Comparison of ENCODE assay signal across 27 mouse cellular contexts in genomic region chr5:111335939-111336691, GRCm38 (mm10). TPM values are rescaled to one million over a fixed set of nuclear protein-coding genes. Genes with fewer than 3 reads are reported as not detected.
DNase-seq lines count a peak whose midpoint lies in the region; ATAC-seq lines count a peak whose summit lies in the region.
"Had no signal": no experiment of that assay in that cellular context is flagged by ENCODE, and none has a peak within 500 bp of the region (broad histone marks: within the 10 kb centered on the region; RNA-seq: fewer than 3 reads in every experiment).

No protein-coding gene starts in this region.

- WGBS in kidney, embryonic 14.5 days = 84% methylated on average over 8 of the region's 8 CpGs
- WGBS in liver, embryonic 11.5 days = 69% methylated on average over 8 of the region's 8 CpGs
- 69% methylated on average over 8 of the region's 8 CpGs for WGBS in liver, embryonic 16.5 days (ENCODE audit: insufficient replicate concordance)

- peak; percentile 49; the same call in 1 of the 2 replicates for ATAC-seq in kidney, embryonic 14.5 days (ENCODE audit: low FRiP score, low TSS enrichment)
- ATAC-seq in liver, embryonic 11.5 days (replicated peaks; ENCODE audit: low FRiP score) = peak; percentile 35; the same call in 1 of the 2 replicates
- peak; percentile 82 for ATAC-seq in liver, embryonic 16.5 days (ENCODE audit: low read depth)
- ATAC-seq in megakaryocyte progenitor cell, adult 5-6 weeks (replicated peaks; ENCODE audit: poor library complexity) = no peak
- ATAC-seq: CD4-positive, CD25-positive, alpha-beta regulatory T cell, adult 4 months; forebrain, embryonic 13.5 days; intestine, postnatal 0 days; lung, postnatal 0 days had no signal

- H3K9ac ChIP-seq in kidney, embryonic 14.5 days (ENCODE audit: low read depth, low read length) = no peak overlapping the region
- H3K9ac ChIP-seq in liver, embryonic 11.5 days (ENCODE audit: low read depth, low read length) = no peak overlapping the region
- no peak overlapping the region for H3K9ac ChIP-seq in liver, embryonic 16.5 days (ENCODE audit: low read depth, low read length)
- H3K9ac ChIP-seq: forebrain, embryonic 13.5 days; heart, embryonic 12.5 days; hindbrain, embryonic 14.5 days had no signal

- H3K4me3 ChIP-seq in kidney, embryonic 14.5 days (ENCODE audit: low read length) = no peak overlapping the region
- no peak overlapping the region for H3K4me3 ChIP-seq in liver, embryonic 11.5 days (ENCODE audit: low read depth, low read length)
- no peak overlapping the region for H3K4me3 ChIP-seq in liver, embryonic 16.5 days (ENCODE audit: low read depth, low read length)
- H3K4me3 ChIP-seq: forebrain, embryonic 13.5 days; heart, embryonic 12.5 days had no signal

- intact Hi-C loops in gastrocnemius, postnatal 36 days (cut with DNase I) = no loop called here

- H3K9me3 ChIP-seq in kidney, embryonic 14.5 days (ENCODE audit: control insufficient read depth, low read length) = no peaks in the 10 kb centered on the region
- no peaks in the 10 kb centered on the region for H3K9me3 ChIP-seq in liver, embryonic 11.5 days (ENCODE audit: control insufficient read depth, low read length)
- no peaks in the 10 kb centered on the region for H3K9me3 ChIP-seq in liver, embryonic 16.5 days (replicated peaks; ENCODE audit: control insufficient read depth, low read length)
- H3K9me3 ChIP-seq: forebrain, embryonic 13.5 days; heart, embryonic 12.5 days had no signal

- H3K27me3 ChIP-seq in kidney, embryonic 14.5 days (ENCODE audit: control insufficient read depth, insufficient read depth, low read length) = no peaks in the 10 kb centered on the region
- H3K27me3 ChIP-seq in liver, embryonic 11.5 days (replicated peaks; ENCODE audit: control insufficient read depth, insufficient read depth, low read length) = no peaks in the 10 kb centered on the region
- no peaks in the 10 kb centered on the region for H3K27me3 ChIP-seq in liver, embryonic 16.5 days (ENCODE audit: control insufficient read depth, insufficient read depth, low read depth, low read length)
- H3K27me3 ChIP-seq: forebrain, embryonic 13.5 days; heart, embryonic 12.5 days had no signal

- peaks cover 8% of the 10 kb centered on the region for H3K4me1 ChIP-seq in kidney, embryonic 14.5 days (ENCODE audit: control insufficient read depth, insufficient read depth, low read length)
- peaks cover 30% of the 10 kb centered on the region for H3K4me1 ChIP-seq in liver, embryonic 11.5 days (replicated peaks; ENCODE audit: control insufficient read depth, insufficient read depth, low read length)
- peaks cover 25% of the 10 kb centered on the region for H3K4me1 ChIP-seq in liver, embryonic 16.5 days (ENCODE audit: control insufficient read depth, low read depth, low read length)

- no peak for DNase-seq in kidney, postnatal 36 days
- DNase-seq in liver, embryonic 11.5 days (ENCODE audit: low spot score) = no peak
- no peak for DNase-seq in gastrocnemius, adult 8-10 months (ENCODE audit: low spot score in 2 of 2)
- DNase-seq in gastrocnemius, postnatal 36 days = no peak
- DNase-seq: adrenal gland, postnatal 36 days; cerebellum, adult 18-20 months; cerebellum, postnatal 14 days; gastrocnemius, postnatal 14 days; heart, adult 18-20 months; heart, postnatal 4 days; kidney, adult 9 months; kidney, postnatal 4 days; layer of hippocampus, postnatal 36 days; left cerebral cortex, postnatal 4 days; lung, postnatal 4 days; midbrain, embryonic 14.5 days; thymus, adult 18-20 months; thymus, postnatal 36 days had no signal

- no peak overlapping the region for H3K4me2 ChIP-seq in kidney, embryonic 14.5 days (replicated peaks; ENCODE audit: low read depth, low read length)
- peak overlapping the region; percentile 39 for H3K4me2 ChIP-seq in liver, embryonic 11.5 days
- H3K4me2 ChIP-seq in liver, embryonic 16.5 days (ENCODE audit: low read depth, low read length) = peak overlapping the region; percentile 40; the same call in 1 of the 2 replicates
- H3K4me2 ChIP-seq: forebrain, embryonic 13.5 days; heart, embryonic 12.5 days; hindbrain, embryonic 14.5 days had no signal

- H3K27ac ChIP-seq in kidney, embryonic 14.5 days (ENCODE audit: low read depth, low read length) = no peak overlapping the region
- H3K27ac ChIP-seq in liver, embryonic 11.5 days (ENCODE audit: low read depth, low read length) = no peak overlapping the region
- H3K27ac ChIP-seq in liver, embryonic 16.5 days (ENCODE audit: low read length) = peak overlapping the region; percentile 76
- H3K27ac ChIP-seq: forebrain, embryonic 13.5 days; hindbrain, embryonic 14.5 days had no signal

- H3K36me3 ChIP-seq in kidney, embryonic 14.5 days (ENCODE audit: control insufficient read depth, insufficient read depth, low read length) = peaks cover 43% of the 10 kb centered on the region
- peaks cover 14% of the 10 kb centered on the region; the same call in 1 of the 2 replicates for H3K36me3 ChIP-seq in liver, embryonic 11.5 days (ENCODE audit: control insufficient read depth, insufficient read depth, low read length)
- peaks cover 9% of the 10 kb centered on the region for H3K36me3 ChIP-seq in liver, embryonic 16.5 days (ENCODE audit: control insufficient read depth, insufficient read depth)

RNA-seq across cellular contexts. Expression of gene Pitpnb, which starts 5.6 kb away (rescaled TPM):
- 70.4 and 120 TPM in 2 replicates for polyA plus RNA-seq in kidney, embryonic 14.5 days (2014; fragmentation: Nextera tagmentation; extraction: Ambion mirVana)
- 81.0 and 85.3 TPM in 2 replicates for polyA plus RNA-seq in liver, embryonic 11.5 days (2014; fragmentation: Nextera tagmentation; extraction: Ambion mirVana)
- 31.6 and 36.1 TPM in 2 replicates for polyA plus RNA-seq in liver, embryonic 16.5 days (2015; fragmentation: Nextera tagmentation; extraction: Ambion mirVana)
- total RNA-seq in gastrocnemius, adult 8-10 months (2022) = 10 to 100 TPM; 19.9 to 23.0 (median 20.1) TPM
- total RNA-seq in gastrocnemius, postnatal 36 days (2021) = 10 to 100 TPM; 19.4 to 20.2 TPM
- 63.7 and 65.0 TPM in 2 replicates for total RNA-seq in megakaryocyte progenitor cell, adult 5-6 weeks (2015)
- total RNA-seq in megakaryocyte progenitor cell, adult 5-6 weeks (2017) = 15.8 and 26.5 TPM in 2 replicates
